Mouse (Mus musculus) limb, embryonic 14.5 days (tissue): ENCODE measurements at regions not wholly inside any gene's neighbourhood (a gene's known extent, or its start where the extent isn't known, plus 50 kb on each side); places are given as distances from the start of the nearest gene placed in this dataset.

Source experiments
- ATAC-seq: fragments of 200-750 bp; cut with Nextera tagmentation; 2 replicates; pipeline ENCODE4 v1.8.0; 2017; ENCODE audit warnings: low read depth, moderate number of reproducible peaks, moderate TSS enrichment; ENCODE audit not compliant: low FRiP score
- DNase-seq: peaks from one replicate; pipeline ENCODE4 v3.0.0-alpha.2; 2015; ENCODE audit warnings: low spot score
- H3K27ac ChIP-seq: fragments of 300-500 bp; sonication (generic); replicated peaks from 2 replicates; pipeline ENCODE4 v1.5.1; 2014; ENCODE audit warnings: low read depth, mild to moderate bottlenecking, low read length, moderate library complexity, mixed read lengths
- H3K27me3 ChIP-seq: fragments of 300-500 bp; sonication (generic); 2 replicates; pipeline ENCODE4 v1.6.1; 2014; ENCODE audit warnings: low read length, mixed read lengths; ENCODE audit not compliant: control insufficient read depth, insufficient read depth
- H3K36me3 ChIP-seq: fragments of 300-500 bp; sonication (generic); 2 replicates; pipeline ENCODE4 v1.6.1; 2014; ENCODE audit warnings: mild to moderate bottlenecking, low read length, moderate library complexity, mixed read lengths; ENCODE audit not compliant: control insufficient read depth, insufficient read depth
- H3K4me1 ChIP-seq: fragments of 300-500 bp; sonication (generic); 2 replicates; pipeline ENCODE4 v1.6.1; 2014; ENCODE audit warnings: antibody characterized with exemption, low read length, mixed read lengths; ENCODE audit not compliant: control insufficient read depth, insufficient read depth
- H3K4me2 ChIP-seq: fragments of 300-500 bp; sonication (generic); replicated peaks from 2 replicates; pipeline ENCODE4 v1.6.1; 2014; ENCODE audit warnings: low read depth, mild to moderate bottlenecking, low read length, moderate library complexity; ENCODE audit not compliant: severe bottlenecking
- H3K4me3 ChIP-seq: fragments of 300-500 bp; sonication (generic); replicated peaks from 2 replicates; pipeline ENCODE4 v1.5.1; 2014; ENCODE audit warnings: low read length
- H3K9ac ChIP-seq: fragments of 300-500 bp; sonication (generic); 2 replicates; pipeline ENCODE4 v1.6.1; 2014; ENCODE audit warnings: mild to moderate bottlenecking, low read depth, low read length, moderate library complexity; ENCODE audit not compliant: severe bottlenecking
- H3K9me3 ChIP-seq: fragments of 300-500 bp; sonication (generic); 2 replicates; pipeline ENCODE4 v1.6.1; 2016; ENCODE audit warnings: low read length; ENCODE audit not compliant: control insufficient read depth
- POLR2A ChIP-seq: fragments of 200-500 bp; IDR thresholded peaks from 2 replicates; pipeline ENCODE4 v1.8.0; 2012; ENCODE audit warnings: inconsistent platforms, mild to moderate bottlenecking, moderate library complexity, borderline replicate concordance; ENCODE audit not compliant: insufficient read depth, insufficient read length; ENCODE audit errors: extremely low read depth
- WGBS: fragments of 180-500 bp; shearing (Covaris S2); extraction: QIAGEN DNeasy Blood & Tissue Kit; methylation state at CpG from one replicate; pipeline ENCODE4 v1.1.7; 2014; 5-methylcytosine and 5-hydroxymethylcytosine counted together

DNA sequence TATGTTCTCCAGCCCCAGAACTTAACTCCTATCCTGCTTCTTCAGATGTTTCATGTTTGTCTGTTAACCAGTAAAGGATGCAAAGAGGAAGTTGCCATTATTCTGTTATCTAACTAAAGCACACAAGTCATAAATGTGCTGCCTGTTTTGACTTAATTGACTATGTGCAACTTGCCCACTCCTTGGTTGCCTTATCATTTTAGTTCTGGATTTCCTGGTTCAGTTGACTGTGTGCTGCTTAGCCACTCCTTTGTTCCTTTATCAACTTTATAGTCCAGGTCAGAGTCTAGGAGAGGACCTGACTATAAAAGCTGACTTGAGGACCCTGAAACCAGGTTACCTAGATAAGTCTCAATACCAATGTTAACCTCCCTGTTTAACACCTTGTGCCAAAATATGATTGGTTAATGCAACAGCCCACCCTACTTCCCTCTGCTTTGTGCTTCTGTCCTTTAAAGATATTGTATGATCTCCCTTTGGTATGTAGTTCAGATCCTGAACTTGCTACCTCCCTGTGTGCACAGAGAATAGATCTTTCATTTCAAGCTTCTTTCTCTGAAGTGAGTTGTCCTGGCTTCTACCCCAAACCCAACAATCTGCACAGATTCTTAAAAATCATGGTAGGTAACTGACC, 721.2 kb upstream of the Lcorl start:
- no peak for TF ChIP-seq POLR2A
- no peak overlapping the region for H3K27ac ChIP-seq
- no peak overlapping the region for H3K4me3 ChIP-seq
- H3K4me1 ChIP-seq, result no peaks in the 10 kb centered on the region
- DNase-seq (no peak), ATAC-seq (no peak)
- H3K36me3 ChIP-seq, result no peaks in the 10 kb centered on the region
- H3K9me3 ChIP-seq, result no peaks in the 10 kb centered on the region
- no peak overlapping the region for H3K4me2 ChIP-seq
- H3K9ac ChIP-seq, result no peak overlapping the region
- no peaks in the 10 kb centered on the region for H3K27me3 ChIP-seq

DNA sequence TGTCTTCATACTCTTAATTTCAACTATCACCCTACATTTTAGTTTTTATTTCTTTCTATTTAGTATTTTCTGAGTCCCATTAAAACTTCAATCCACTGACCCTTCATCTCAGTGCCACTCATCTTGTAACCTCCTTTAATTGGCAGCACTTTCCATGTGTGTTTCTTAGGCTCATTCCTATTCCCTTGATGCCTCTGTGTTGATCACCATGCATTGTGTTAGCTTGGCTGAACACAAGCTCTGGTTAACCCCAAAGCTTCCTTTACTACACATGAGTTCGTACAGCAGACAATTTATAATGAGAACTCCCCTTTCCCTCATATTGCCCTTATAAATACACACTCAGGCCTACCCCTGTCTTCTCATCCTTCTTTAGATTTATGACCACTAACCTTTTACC, 716.5 kb upstream of the Lcorl start:
- Histone ChIP-seq H3K36me3 (no peaks in the 10 kb centered on the region), H3K9me3 (no peaks in the 10 kb centered on the region), H3K4me1 (no peaks in the 10 kb centered on the region), H3K9ac (no peak overlapping the region), H3K4me3 (no peak overlapping the region), H3K27me3 (no peaks in the 10 kb centered on the region), H3K27ac (no peak overlapping the region), H3K4me2 (no peak overlapping the region)
- no peak for TF ChIP-seq POLR2A
- DNase-seq (no peak), ATAC-seq (no peak)
- WGBS, result 64% methylated on average over 1 of the region's 1 CpGs

GRCm38 (mm10) chr5:46573280-46573670, 715.9 kb upstream of the Lcorl start:
- 48% methylated on average over 7 of the region's 7 CpGs for WGBS
- no peaks in the 10 kb centered on the region for H3K4me1 ChIP-seq
- H3K4me3 ChIP-seq, result no peak overlapping the region
- no peaks in the 10 kb centered on the region for H3K9me3 ChIP-seq
- H3K27me3 ChIP-seq, result no peaks in the 10 kb centered on the region
- ATAC-seq (no peak), DNase-seq (peak; percentile 29)
- TF ChIP-seq POLR2A, result no peak
- H3K36me3 ChIP-seq, result no peaks in the 10 kb centered on the region
- no peak overlapping the region for H3K27ac ChIP-seq
- no peak overlapping the region for H3K4me2 ChIP-seq
- H3K9ac ChIP-seq, result no peak overlapping the region

GRCm38 (mm10) chr5:46556691-46557265, 699.4 kb upstream of the Lcorl start:
- no peak overlapping the region for H3K27ac ChIP-seq
- H3K36me3 ChIP-seq, result no peaks in the 10 kb centered on the region
- H3K27me3 ChIP-seq, result no peaks in the 10 kb centered on the region
- ATAC-seq, result no peak
- no peaks in the 10 kb centered on the region for H3K4me1 ChIP-seq
- no peak overlapping the region for H3K4me3 ChIP-seq
- no peak overlapping the region for H3K4me2 ChIP-seq
- no peaks in the 10 kb centered on the region for H3K9me3 ChIP-seq
- no peak for DNase-seq
- H3K9ac ChIP-seq, result no peak overlapping the region
- 30% methylated on average over 3 of the region's 3 CpGs for WGBS
- TF ChIP-seq POLR2A, result no peak

- Histone ChIP-seq H3K27me3 (no peaks in the 10 kb centered on the region), H3K4me2 (no peak overlapping the region), H3K27ac (no peak overlapping the region), H3K4me1 (no peaks in the 10 kb centered on the region), H3K9me3 (no peaks in the 10 kb centered on the region), H3K4me3 (no peak overlapping the region), H3K36me3 (no peaks in the 10 kb centered on the region), H3K9ac (no peak overlapping the region)
- no peak for ATAC-seq
- DNase-seq, result no peak
- TF ChIP-seq POLR2A, result no peak
- 85% methylated on average over 9 of the region's 9 CpGs for WGBS
Measured at GRCm38 (mm10) chr5:46541333-46542324, 684.2 kb upstream of the Lcorl start.
